Mouse (Mus musculus) spleen, embryonic (tissue): ENCODE measurements at regions not wholly inside any gene's neighbourhood (a gene's known extent, or its start where the extent isn't known, plus 50 kb on each side); places are given as distances from the start of the nearest gene placed in this dataset.

ENCODE experiments used
- CTCF ChIA-PET: fragments of 350-600 bp; sonication (Branson Sonifier 250); formaldehyde crosslinking; loops from one replicate; lab custom pipeline; 2022; lab: Charles Lee

GRCm38 (mm10) chr4:98201102-98201501, 182.0 kb downstream of the Tm2d1 start:
- CTCF ChIA-PET = no interaction called here

DNA sequence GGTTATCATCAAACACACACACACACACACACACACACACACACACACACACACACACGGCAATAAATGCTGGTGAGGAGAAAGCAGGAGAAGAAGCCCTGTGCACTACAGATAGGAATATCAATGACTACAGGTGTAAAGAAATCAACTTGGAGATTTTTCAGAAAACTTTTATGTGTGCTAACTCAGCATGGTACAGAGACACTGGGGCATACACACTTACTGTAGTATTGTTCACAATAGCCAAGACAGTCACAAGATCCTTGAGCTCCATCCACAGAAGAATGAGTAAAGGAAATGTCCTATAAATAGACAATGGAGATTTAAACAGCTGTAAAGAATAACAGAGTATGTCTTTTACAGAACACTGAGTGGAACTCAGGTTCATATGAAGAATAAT, 182.4 kb downstream of the Tm2d1 start:
- CTCF ChIA-PET = interaction anchor here (0.7 kb wide), 2 partner anchors 38 to 735 kb away, joined by 10 to 11 read pairs; no protein-coding TSS in a partner anchor

GRCm38 (mm10) chr4:98190318-98190717, 192.8 kb downstream of the Tm2d1 start:
- CTCF ChIA-PET = no interaction called here

GRCm38 (mm10) chr4:98189894-98190293, 193.2 kb downstream of the Tm2d1 start:
- CTCF ChIA-PET = no interaction called here

DNA sequence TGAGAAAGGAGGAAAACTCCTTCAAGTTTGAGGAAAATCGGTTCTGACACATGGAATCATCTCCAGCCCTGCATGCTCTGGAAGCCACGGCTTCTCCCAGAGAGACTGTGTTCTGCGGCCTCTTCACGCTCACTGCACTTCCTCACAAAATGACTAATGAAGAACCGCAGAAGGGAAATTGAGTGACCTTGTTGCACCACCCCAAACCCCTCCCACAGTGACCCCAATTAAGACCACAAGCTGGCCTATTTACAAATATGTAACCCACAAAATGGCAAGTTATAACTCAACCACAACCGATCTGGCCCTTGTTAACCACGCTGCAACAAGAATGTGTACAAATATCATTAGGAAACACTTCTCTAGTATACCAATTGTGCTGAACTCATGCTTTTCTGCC, 194.2 kb downstream of the Tm2d1 start:
- CTCF ChIA-PET = no interaction called here

DNA sequence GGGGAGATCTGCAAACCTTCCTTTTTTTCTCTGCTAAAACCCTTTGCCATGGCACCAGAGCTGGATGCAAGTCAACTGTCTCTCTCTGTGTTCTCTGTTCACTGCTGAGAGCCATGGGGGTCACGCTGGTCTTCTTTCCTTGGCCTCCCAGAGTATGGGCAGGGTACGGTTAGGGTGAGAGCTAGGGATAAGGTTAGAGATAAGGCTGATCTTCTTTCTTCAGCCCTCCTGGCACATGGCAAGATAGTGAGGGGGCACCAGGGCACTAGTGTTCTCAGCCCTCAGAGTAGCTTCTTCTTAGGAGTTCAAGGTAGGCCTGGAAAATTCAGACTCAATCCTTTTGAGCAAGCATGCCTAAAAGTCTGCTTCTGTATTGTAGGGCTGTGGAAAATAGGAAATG, 196.1 kb downstream of the Tm2d1 start:
- CTCF ChIA-PET = interaction anchor here (0.6 kb wide), 1 partner anchor 16 kb away, joined by 4 read pairs; no protein-coding TSS in a partner anchor

GRCm38 (mm10) chr4:98182053-98182355, 201.1 kb downstream of the Tm2d1 start:
- CTCF ChIA-PET = no interaction called here

- CTCF ChIA-PET = no interaction called here
Measured at GRCm38 (mm10) chr4:98181185-98182052, 201.7 kb downstream of the Tm2d1 start.

DNA sequence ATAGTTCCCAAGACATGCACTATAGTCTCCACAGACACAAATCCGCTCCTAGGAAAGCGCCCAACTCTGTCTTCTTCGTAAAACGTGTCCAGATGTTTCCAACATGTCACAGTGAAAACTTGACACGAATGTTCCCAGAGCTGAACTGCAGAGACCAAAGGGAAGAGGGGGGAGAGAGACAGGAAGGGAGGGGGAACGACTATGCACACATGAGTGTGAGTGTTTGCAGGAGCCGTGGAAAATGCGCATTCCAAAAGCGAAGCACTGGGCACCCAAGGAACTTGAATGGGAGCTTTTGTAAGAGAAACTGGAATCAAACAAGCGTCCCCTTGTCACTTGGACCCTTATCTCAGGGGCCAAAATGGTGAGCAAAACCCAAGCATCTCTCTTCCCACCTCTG, 202.8 kb downstream of the Tm2d1 start:
- CTCF ChIA-PET = no interaction called here
